Mouse (Mus musculus) CH12.LX (cell line): ENCODE measurements around the gene Slc24a5.

Source experiments
- CTCF ChIP-seq, 2 experiments: IDR thresholded peaks in 1 of 2; conservative IDR thresholded peaks in 1 of 2; 2 replicates each; pipeline ENCODE4 v1.5.1; 2011 to 2012; ENCODE audit warnings: low read depth in 2 of 2, low read length in 2 of 2, improper control_type of control experiment in 1 of 2, inconsistent platforms in 1 of 2, mild to moderate bottlenecking in 1 of 2, moderate library complexity in 1 of 2
- EP300 ChIP-seq: IDR thresholded peaks from 2 replicates; pipeline ENCODE4 v1.6.1; 2011; ENCODE audit warnings: low read length, improper control_type of control experiment
- HCFC1 ChIP-seq: IDR thresholded peaks from 2 replicates; pipeline ENCODE4 v1.6.1; 2012; ENCODE audit warnings: low read depth, mild to moderate bottlenecking, inconsistent platforms, low read length, improper control_type of control experiment
- MAX ChIP-seq: IDR thresholded peaks from 2 replicates; pipeline ENCODE4 v1.6.1; 2011; ENCODE audit warnings: low read length, improper control_type of control experiment
- POLR2A ChIP-seq: IDR thresholded peaks from 2 replicates; pipeline ENCODE4 v1.6.1; 2011; ENCODE audit warnings: low read depth, mild to moderate bottlenecking, improper control_type of control experiment, low read length
- SMC3 ChIP-seq: IDR thresholded peaks from 2 replicates; pipeline ENCODE4 v1.6.1; 2011; ENCODE audit warnings: low read depth, low read length, improper control_type of control experiment
- ZKSCAN1 ChIP-seq: IDR thresholded peaks from 2 replicates; pipeline ENCODE4 v1.6.1; 2012; ENCODE audit warnings: low read depth, inconsistent platforms, low read length, improper control_type of control experiment, borderline replicate concordance

- no peak for TF ChIP-seq EP300
- TF ChIP-seq POLR2A, result no peak
- TF ChIP-seq CTCF (conservative IDR thresholded peaks at IDR 0.05 in 1 of 2, IDR thresholded peaks at IDR 0.05 in 1 of 2; ENCODE audit: low read depth in 2 of 2, low read length in 2 of 2), result no peak
- TF ChIP-seq SMC3, result no peak
- no peak for TF ChIP-seq HCFC1
- TF ChIP-seq MAX, result no peak
- no peak for TF ChIP-seq ZKSCAN1
Measured at GRCm38 (mm10) chr2:125024386-125024785, 43.5 kb upstream of the Slc24a5 start.
